Mouse (Mus musculus) limb, embryonic 15.5 days (tissue): ENCODE data around the gene 4930556J24Rik. TPM values are rescaled to one million over a fixed set of nuclear protein-coding genes. Genes with fewer than 3 reads are reported as not detected.
A peak's percentile ranks its signal among the peaks of the same experiment; 100 is the strongest.

ENCODE experiments used
- ATAC-seq: fragments of 200-750 bp; cut with Nextera tagmentation; 2 replicates; pipeline ENCODE4 v1.8.0; 2017; ENCODE audit warnings: low read depth, moderate TSS enrichment; ENCODE audit not compliant: insufficient number of reproducible peaks, low FRiP score, low TSS enrichment
- H3K27ac ChIP-seq: fragments of 300-500 bp; sonication (generic); 2 replicates; pipeline ENCODE4 v1.5.1; 2015; ENCODE audit warnings: moderate library complexity, mild to moderate bottlenecking, inconsistent platforms
- H3K27me3 ChIP-seq: fragments of 300-500 bp; sonication (generic); 2 replicates; pipeline ENCODE4 v1.6.1; 2015; ENCODE audit warnings: inconsistent platforms
- H3K36me3 ChIP-seq: fragments of 300-500 bp; sonication (generic); 2 replicates; pipeline ENCODE4 v1.6.1; 2015; ENCODE audit warnings: inconsistent platforms
- H3K4me1 ChIP-seq: fragments of 300-500 bp; sonication (generic); 2 replicates; pipeline ENCODE4 v1.6.1; 2015; ENCODE audit warnings: inconsistent platforms
- H3K4me2 ChIP-seq: fragments of 300-500 bp; sonication (generic); 2 replicates; pipeline ENCODE4 v1.6.1; 2015; ENCODE audit warnings: mild to moderate bottlenecking, inconsistent platforms
- H3K4me3 ChIP-seq: fragments of 300-500 bp; sonication (generic); 2 replicates; pipeline ENCODE4 v1.5.1; 2015; ENCODE audit warnings: mild to moderate bottlenecking, inconsistent platforms
- H3K9ac ChIP-seq: fragments of 300-500 bp; sonication (generic); 2 replicates; pipeline ENCODE4 v1.6.1; 2015; ENCODE audit warnings: inconsistent platforms
- H3K9me3 ChIP-seq: fragments of 300-500 bp; sonication (generic); 2 replicates; pipeline ENCODE4 v1.6.1; 2016; ENCODE audit warnings: inconsistent platforms
- WGBS: fragments of 180-500 bp; shearing (Covaris S2); methylation state at CpG from one replicate; pipeline ENCODE4 v1.1.7; 2015; 5-methylcytosine and 5-hydroxymethylcytosine counted together
- polyA plus RNA-seq: library from polyadenylated mRNA; unstranded; fragments of >200 nt; fragmentation: Nextera tagmentation; extraction: Ambion mirVana; gene quantifications from 2 replicates; pipeline ENCODE4 v1.2.1, GENCODE M21; 2015

4930556J24Rik gene
- polyA plus RNA-seq, 1 experiment from 2014 or later: not detected

DNA sequence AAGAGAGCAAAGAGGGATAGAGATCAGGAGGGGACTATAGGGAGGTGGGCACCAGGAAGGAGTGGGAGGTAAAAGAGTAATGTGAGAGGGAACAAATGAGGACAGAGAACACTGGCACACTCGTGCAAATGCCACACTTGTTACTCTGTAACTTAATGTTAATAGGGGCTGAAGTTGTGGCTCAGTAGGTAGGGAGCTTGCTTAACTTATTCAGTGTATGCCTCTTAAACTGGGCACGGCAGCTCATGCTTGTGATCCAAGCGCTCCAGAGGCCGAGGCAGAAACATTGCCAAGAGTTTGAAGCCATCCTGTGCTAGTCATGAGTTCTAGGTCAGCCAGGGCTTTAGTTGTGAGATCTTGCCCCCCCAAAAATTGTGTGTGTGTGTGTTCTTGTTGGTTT lies 41.4 kb downstream of the 4930556J24Rik start:
- WGBS: 79% methylated on average over 4 of the region's 4 CpGs
- H3K27me3 ChIP-seq: no peaks in the 10 kb centered on the region
- no peak for ATAC-seq

DNA sequence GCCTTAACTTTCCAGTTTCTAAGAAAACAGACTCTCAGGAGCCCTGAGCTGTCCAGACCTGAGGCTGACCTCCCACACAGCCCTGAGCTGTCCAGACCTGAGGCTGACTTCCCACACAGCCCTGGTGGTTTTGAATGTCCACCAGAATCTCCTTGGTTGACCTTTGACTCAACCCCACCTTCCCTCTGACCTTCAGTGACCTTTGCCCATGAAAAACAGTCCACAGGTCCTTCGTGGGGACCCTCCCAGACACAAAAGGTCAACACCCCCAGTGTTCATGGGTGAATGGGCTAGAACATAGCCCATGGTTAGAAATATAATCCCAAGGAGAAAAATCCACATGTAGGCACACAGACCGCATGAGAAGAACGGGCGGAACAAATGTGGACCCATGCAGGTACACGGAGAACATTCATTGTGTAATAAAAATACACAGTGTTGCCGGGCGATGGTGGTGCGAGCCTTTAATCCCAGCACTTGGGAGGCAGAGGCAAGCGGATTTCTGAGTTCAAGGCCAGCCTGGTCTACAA lies 42.8 kb downstream of the 4930556J24Rik start:
- Histone ChIP-seq H3K27ac (no peak overlapping the region), H3K27me3 (no peaks in the 10 kb centered on the region), H3K9me3 (no peaks in the 10 kb centered on the region), H3K9ac (no peak overlapping the region), H3K4me1 (peaks cover 10% of the 10 kb centered on the region), H3K4me3 (no peak overlapping the region), H3K4me2 (no peak overlapping the region), H3K36me3 (no peaks in the 10 kb centered on the region)
- ATAC-seq: no peak
- 89% methylated on average over 9 of the region's 9 CpGs for WGBS

More for the DNA sequence above, 41.4 kb downstream of the 4930556J24Rik start:
- no peaks in the 10 kb centered on the region for H3K36me3 ChIP-seq
- peaks cover 10% of the 10 kb centered on the region for H3K4me1 ChIP-seq
- no peak overlapping the region for H3K4me2 ChIP-seq
- no peak overlapping the region for H3K4me3 ChIP-seq
- H3K9ac ChIP-seq: no peak overlapping the region
- no peaks in the 10 kb centered on the region for H3K9me3 ChIP-seq
- H3K27ac ChIP-seq: no peak overlapping the region

DNA sequence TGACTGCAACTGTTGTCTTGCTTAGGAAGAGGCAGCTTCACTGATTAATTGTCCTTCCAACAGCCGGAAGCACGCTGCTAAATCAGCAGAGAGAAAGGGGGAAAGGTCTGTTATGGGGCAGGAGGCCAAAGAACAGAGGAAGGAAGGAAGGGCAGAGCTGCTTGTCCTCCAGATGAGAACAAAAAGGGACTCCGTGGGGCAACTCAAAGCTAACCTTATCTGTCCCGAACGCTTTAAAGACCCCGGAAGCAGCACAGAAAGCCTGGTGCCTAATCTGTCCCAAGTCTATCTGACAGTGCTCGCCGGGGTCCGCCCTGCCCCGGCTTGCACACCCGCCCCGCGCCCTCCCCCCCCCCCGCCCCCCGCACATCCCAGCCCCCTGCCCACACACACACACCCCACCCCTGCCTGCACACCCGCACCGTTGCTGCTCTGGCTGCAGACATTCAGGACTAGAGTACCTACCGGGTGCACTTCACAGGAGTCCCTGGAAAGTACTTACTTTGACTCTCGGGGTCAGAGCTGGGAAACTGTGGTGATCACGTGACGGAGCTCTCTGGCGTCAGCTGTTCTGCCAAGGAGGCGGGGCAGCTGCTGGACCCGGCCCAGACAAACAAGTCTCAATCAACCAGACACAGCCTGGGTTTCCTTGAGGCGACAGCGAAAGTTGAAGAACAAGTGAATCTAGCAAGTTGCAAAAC lies 44.9 kb downstream of the 4930556J24Rik start, which contains the start of gene Tcn2:
Gene Tcn2 (minus strand): TSS at position 649 of the 701 bp plus-strand sequence.
- H3K9ac ChIP-seq: peak within 1 kb of the TSS; percentile 23; the same call in 1 of the 2 replicates

DNA sequence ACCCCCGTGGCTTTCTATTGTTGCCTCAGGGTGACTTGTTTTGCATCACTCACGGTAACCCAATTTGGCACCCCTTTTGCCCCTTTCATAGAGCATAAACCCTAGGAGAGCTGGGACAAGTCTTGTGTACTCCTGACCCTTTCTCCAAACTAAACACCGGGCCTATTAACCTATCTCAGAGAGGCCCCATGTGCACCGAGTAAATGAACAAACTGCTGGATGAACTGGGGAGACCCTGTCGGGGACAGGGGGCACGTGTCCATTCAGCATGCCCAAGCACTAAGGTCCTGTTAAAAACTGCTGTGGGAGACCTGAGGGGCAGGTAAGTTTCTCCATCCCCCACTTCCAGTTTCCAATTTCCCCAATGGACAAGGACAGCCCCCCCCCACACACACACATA lies 45.6 kb downstream of the 4930556J24Rik start:
- Histone ChIP-seq H3K4me1 (peaks cover 10% of the 10 kb centered on the region), H3K4me2 (peak overlapping the region; percentile 72), H3K27me3 (no peaks in the 10 kb centered on the region), H3K36me3 (peaks cover 7% of the 10 kb centered on the region; the same call in 1 of the 2 replicates), H3K9me3 (no peaks in the 10 kb centered on the region), H3K27ac (no peak overlapping the region), H3K9ac (no peak overlapping the region), H3K4me3 (peak overlapping the region; percentile 49)
- no peak for ATAC-seq
- 33% methylated on average over 6 of the region's 6 CpGs for WGBS

More for the DNA sequence above, 44.9 kb downstream of the 4930556J24Rik start, which contains the start of gene Tcn2:
- H3K27ac ChIP-seq: no peak within 1 kb of the TSS
- peak within 1 kb of the TSS; percentile 72 for H3K4me2 ChIP-seq
- no peaks in the 10 kb centered on the region for H3K27me3 ChIP-seq
- H3K36me3 ChIP-seq: peaks cover 4% of the 10 kb centered on the region; the same call in 1 of the 2 replicates
- WGBS: under 1% methylated on average over 21 of the region's 26 CpGs
- peak; percentile 79 for ATAC-seq
- peaks cover 10% of the 10 kb centered on the region for H3K4me1 ChIP-seq
- H3K9me3 ChIP-seq: no peaks in the 10 kb centered on the region
- H3K4me3 ChIP-seq: peak within 1 kb of the TSS; percentile 49

DNA sequence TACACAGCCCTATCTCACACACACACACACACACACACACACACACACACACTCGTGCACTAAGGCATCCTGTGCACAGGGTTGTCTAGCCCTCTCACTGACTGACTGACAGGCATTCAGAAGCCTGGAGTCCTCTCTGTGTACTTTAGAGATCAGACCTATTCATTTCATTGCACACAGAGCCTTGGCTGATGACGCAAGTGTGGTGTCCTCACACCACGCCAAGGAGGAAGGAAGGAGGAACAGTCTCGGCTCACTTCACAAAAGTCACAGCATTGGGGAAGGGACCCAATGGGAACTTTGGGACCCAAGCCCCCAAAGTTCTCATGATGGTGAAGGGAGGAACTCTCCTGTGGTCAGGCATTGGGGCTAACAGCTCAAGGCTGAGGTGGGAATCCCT lies 46.6 kb downstream of the 4930556J24Rik start:
- H3K4me2 ChIP-seq: no peak overlapping the region
- WGBS: 82% methylated on average over 4 of the region's 4 CpGs
- H3K9ac ChIP-seq: no peak overlapping the region
- H3K36me3 ChIP-seq: peaks cover 9% of the 10 kb centered on the region
- H3K27me3 ChIP-seq: no peaks in the 10 kb centered on the region
- H3K27ac ChIP-seq: no peak overlapping the region
- peaks cover 10% of the 10 kb centered on the region for H3K4me1 ChIP-seq
- ATAC-seq: no peak
- no peaks in the 10 kb centered on the region for H3K9me3 ChIP-seq
- no peak overlapping the region for H3K4me3 ChIP-seq

DNA sequence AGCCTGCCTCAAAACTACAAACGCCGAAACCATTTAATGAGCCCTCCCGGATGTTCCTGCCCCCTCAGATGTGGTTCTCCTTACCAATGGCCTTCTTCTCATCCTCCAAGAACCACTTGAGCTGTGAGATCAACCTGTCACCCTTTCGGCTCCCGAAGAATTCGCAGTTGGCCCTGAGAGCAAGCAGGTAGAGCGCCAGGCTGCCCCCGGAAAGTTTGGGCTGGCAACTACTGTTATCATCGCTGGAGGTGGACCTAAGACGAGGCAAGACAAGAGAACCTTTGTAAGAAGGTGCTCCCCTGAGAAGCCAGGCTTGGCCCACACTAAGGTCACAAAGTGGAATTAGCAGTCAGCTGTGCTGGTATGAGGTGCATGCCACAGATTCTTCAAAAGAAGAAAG lies 50.7 kb downstream of the 4930556J24Rik start:
- H3K4me1 ChIP-seq: peaks cover 4% of the 10 kb centered on the region
- no peak overlapping the region for H3K27ac ChIP-seq
- no peaks in the 10 kb centered on the region for H3K9me3 ChIP-seq
- no peak for ATAC-seq
- H3K36me3 ChIP-seq: peaks cover 35% of the 10 kb centered on the region
- 89% methylated on average over 10 of the region's 10 CpGs for WGBS
- no peak overlapping the region for H3K4me2 ChIP-seq
- no peak overlapping the region for H3K4me3 ChIP-seq
- no peaks in the 10 kb centered on the region for H3K27me3 ChIP-seq
- no peak overlapping the region for H3K9ac ChIP-seq

DNA sequence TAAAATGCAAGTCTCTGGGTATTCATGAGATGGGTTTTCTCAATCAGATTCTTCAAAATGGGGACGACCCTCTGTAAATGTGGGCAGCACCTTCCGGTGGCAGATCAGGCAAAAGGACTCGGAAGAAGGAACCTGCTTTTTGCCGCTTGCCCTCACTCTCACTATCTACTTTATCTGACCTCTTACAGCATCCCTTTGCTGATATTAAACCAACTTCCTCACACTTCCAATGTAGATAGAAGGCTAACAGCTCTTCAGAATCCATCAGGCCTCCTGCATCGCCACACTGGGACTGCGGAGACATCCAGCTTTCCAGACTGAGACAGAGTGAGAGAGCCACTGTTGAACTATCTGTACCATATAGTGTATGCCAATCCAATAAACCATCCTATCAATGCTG lies 53.8 kb downstream of the 4930556J24Rik start:
- Histone ChIP-seq H3K9ac (no peak overlapping the region), H3K27ac (no peak overlapping the region), H3K27me3 (no peaks in the 10 kb centered on the region), H3K9me3 (no peaks in the 10 kb centered on the region), H3K4me3 (no peak overlapping the region), H3K4me1 (no peaks in the 10 kb centered on the region), H3K4me2 (no peak overlapping the region), H3K36me3 (peaks cover 35% of the 10 kb centered on the region)
- WGBS: 94% methylated on average over 6 of the region's 6 CpGs
- no peak for ATAC-seq

DNA sequence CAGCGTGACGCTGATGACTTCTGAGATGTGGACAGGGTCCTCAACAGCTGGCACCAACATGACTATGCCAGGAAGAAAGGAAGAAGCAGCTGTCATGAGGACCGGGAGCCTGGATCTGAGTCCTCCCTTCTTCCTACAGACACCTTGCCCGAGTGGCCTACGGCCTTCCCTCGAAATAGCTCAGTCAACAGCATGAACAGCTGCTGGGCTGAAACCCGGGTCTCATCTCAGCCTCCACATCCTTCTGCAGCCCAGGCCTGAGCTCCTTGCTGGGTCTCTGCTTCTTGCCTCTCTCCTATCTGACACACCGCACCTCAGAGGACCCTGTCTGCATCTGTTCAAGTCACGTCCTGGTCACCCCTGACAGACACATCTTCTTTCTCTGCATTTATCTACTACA lies 54.5 kb downstream of the 4930556J24Rik start:
- H3K4me2 ChIP-seq: no peak overlapping the region
- no peaks in the 10 kb centered on the region for H3K4me1 ChIP-seq
- 94% methylated on average over 9 of the region's 9 CpGs for WGBS
- no peak for ATAC-seq
- no peaks in the 10 kb centered on the region for H3K9me3 ChIP-seq
- no peak overlapping the region for H3K9ac ChIP-seq
- peaks cover 32% of the 10 kb centered on the region for H3K36me3 ChIP-seq
- H3K4me3 ChIP-seq: no peak overlapping the region
- no peaks in the 10 kb centered on the region for H3K27me3 ChIP-seq
- no peak overlapping the region for H3K27ac ChIP-seq

DNA sequence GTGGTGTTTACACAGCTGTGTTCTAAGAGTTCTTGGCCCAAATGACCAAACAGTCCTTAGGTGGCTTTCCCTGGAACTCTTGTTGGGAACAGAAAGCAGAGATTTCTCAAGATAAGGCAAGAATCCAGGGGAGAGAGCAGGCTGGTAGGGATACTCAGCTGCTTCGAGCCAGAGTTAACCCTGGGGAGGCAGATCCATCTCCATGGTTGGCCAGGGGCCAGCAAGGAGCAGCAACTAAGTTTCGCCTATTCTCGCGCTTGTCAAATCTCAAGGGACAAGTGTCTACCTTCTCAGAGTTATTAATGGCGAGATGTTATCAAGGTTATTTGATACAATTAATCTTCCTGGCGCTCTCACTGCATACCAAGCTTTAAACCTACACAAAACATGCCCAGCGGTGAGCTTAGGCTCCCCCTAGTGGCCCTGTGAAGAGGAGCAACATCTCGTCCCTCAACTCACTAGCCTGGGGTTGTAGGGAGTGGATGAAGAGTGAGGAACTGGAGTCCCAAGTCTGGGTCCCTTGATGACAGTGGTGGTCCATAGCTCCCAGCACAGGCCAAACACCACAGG lies 55.2 kb downstream of the 4930556J24Rik start:
- no peak for ATAC-seq
- H3K4me2 ChIP-seq: no peak overlapping the region
- 29% methylated on average over 8 of the region's 8 CpGs for WGBS
- H3K9me3 ChIP-seq: no peaks in the 10 kb centered on the region
- H3K4me3 ChIP-seq: no peak overlapping the region
- H3K36me3 ChIP-seq: peaks cover 32% of the 10 kb centered on the region
- no peaks in the 10 kb centered on the region for H3K4me1 ChIP-seq
- H3K27me3 ChIP-seq: no peaks in the 10 kb centered on the region
- no peak overlapping the region for H3K9ac ChIP-seq
- H3K27ac ChIP-seq: no peak overlapping the region

DNA sequence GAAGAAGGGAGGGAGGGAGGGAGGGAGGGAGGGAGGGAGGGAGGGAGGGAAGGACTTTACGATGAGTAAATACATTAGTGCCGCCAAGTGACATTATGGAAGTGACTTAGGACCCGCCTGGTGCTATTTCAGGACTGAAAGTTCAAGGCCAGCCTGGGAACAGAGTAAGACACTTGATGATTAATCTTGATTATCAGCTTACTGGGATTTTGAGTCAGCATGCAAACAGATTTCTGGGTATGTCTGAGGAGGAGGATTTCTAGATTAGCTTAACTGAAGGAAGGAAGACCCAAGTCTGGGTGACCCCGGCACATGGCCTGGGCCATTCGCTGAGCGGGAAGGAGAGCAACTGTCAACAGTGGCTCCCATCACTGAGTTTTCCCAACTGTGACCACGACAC lies 56.1 kb downstream of the 4930556J24Rik start:
- no peaks in the 10 kb centered on the region for H3K9me3 ChIP-seq
- no peak overlapping the region for H3K4me3 ChIP-seq
- no peak overlapping the region for H3K4me2 ChIP-seq
- 85% methylated on average over 7 of the region's 7 CpGs for WGBS
- H3K27ac ChIP-seq: no peak overlapping the region
- no peak overlapping the region for H3K9ac ChIP-seq
- H3K27me3 ChIP-seq: no peaks in the 10 kb centered on the region
- peaks cover 28% of the 10 kb centered on the region for H3K36me3 ChIP-seq
- no peak for ATAC-seq
- no peaks in the 10 kb centered on the region for H3K4me1 ChIP-seq

DNA sequence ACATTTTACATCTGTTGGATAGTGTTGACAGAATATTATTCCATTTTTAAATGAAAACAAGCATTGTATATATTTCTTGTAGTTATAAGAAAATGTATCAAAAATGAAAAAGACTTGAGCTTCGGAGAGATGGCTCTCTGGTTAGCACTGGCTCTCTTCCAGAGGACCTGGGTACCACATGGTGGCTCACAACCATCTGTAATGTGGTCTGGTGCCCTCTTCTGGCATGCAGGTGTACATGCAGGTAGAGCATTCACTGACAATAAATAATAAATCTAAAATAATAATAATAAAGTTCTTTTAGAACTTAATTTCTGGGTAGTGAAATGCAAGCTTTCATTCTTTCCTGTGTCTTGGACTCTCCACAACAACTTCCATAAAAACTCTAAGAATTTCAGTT lies 57.8 kb downstream of the 4930556J24Rik start:
- Histone ChIP-seq H3K27me3 (no peaks in the 10 kb centered on the region), H3K9ac (no peak overlapping the region), H3K9me3 (no peaks in the 10 kb centered on the region), H3K4me2 (no peak overlapping the region), H3K4me1 (peaks cover 9% of the 10 kb centered on the region), H3K27ac (no peak overlapping the region), H3K36me3 (peaks cover 15% of the 10 kb centered on the region), H3K4me3 (no peak overlapping the region)
- ATAC-seq: no peak
- WGBS: 35% methylated on average over 1 of the region's 1 CpGs

DNA sequence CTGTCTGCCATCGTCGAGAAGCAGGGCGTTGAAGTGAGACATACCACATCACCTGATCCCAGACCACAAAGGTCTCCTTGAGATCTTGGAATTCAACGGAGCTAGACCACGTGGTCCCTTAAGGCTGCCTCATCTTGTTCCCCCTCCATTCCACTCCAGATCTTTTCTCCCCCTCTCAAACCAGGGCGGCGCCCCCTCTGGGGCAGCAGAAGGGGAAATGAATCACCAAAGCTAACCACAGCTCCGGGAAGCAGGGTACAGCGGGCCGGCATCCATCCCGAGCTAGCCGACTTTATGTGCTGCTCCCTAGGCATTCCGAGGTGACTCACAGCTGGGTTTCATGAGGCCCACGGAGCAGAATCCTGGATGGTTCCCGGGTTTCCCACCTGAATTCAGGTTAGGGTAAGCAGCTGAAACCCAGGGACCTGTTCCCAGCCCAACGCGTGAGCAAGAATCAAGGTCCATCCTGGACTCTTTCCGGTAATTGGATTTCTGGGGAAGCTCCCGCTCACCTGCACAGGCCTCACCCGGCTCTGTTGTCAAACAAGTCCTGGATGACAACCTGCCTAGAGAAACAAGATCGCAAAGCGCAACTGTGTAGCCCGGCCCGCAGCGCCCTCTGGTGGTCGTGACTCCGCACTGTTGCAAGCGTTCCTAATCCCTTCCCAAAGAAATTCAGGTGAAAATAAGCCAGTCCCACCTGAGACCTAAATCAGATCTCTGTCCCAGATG lies 62.3 kb downstream of the 4930556J24Rik start, which contains the start of gene Slc35e4:
Gene Slc35e4 (minus strand): TSS at position 556 of the 732 bp plus-strand sequence.
- WGBS: under 1% methylated on average over 27 of the region's 28 CpGs
- ATAC-seq: peak; percentile 77

More for the DNA sequence above, 62.3 kb downstream of the 4930556J24Rik start, which contains the start of gene Slc35e4:
- H3K9me3 ChIP-seq: no peaks in the 10 kb centered on the region
- H3K27ac ChIP-seq: peak within 1 kb of the TSS; percentile 88
- H3K27me3 ChIP-seq: peaks cover 7% of the 10 kb centered on the region
- H3K4me2 ChIP-seq: peak within 1 kb of the TSS; percentile 74
- peak within 1 kb of the TSS; percentile 39 for H3K9ac ChIP-seq
- no peaks in the 10 kb centered on the region for H3K36me3 ChIP-seq
- H3K4me3 ChIP-seq: peak within 1 kb of the TSS; percentile 53
- H3K4me1 ChIP-seq: peaks cover 35% of the 10 kb centered on the region
